Comparison of ENCODE assay signal across 10 mouse cellular contexts in the genomic region with DNA sequence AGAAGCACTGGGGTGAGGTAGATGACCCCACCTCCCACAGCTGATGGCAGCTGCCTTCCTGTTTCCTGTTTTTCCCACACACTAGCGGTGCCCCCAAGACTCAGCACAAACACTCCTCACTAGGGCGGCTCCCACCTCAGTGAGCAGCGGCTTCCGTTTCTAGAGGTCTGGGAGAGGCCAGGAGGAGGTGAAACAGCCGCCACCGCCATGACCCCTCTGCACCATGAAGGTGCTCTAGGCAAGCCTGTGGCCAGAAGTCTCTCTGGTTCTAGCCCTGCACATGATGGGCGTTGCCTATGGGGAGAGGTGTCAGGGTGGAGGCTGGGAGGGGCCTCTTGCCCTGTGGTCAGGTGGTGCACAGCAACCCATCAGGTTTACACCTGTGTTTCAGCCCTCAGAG. TPM values are rescaled to one million over a fixed set of nuclear protein-coding genes. Genes with fewer than 3 reads are reported as not detected.
DNase-seq lines count a peak whose midpoint lies in the region; ATAC-seq and TF ChIP-seq lines count a peak whose summit lies in the region.
"Had no signal": no experiment of that assay in that cellular context is flagged by ENCODE, and none has a peak within 500 bp of the region (broad histone marks: within the 10 kb centered on the region; RNA-seq: fewer than 3 reads in every experiment).

No protein-coding gene starts in this region.

- no peaks in the 10 kb centered on the region for H3K4me1 ChIP-seq in kidney, postnatal 0 days (replicated peaks; ENCODE audit: insufficient read depth, low read length)
- no peaks in the 10 kb centered on the region for H3K4me1 ChIP-seq in forebrain, embryonic 12.5 days
- H3K4me1 ChIP-seq: limb, embryonic 13.5 days had no signal

- no peak overlapping the region for H3K9ac ChIP-seq in kidney, postnatal 0 days (ENCODE audit: low read depth, low read length)
- H3K9ac ChIP-seq in forebrain, embryonic 12.5 days, result no peak overlapping the region
- H3K9ac ChIP-seq: limb, embryonic 13.5 days had no signal

- H3K4me2 ChIP-seq in kidney, postnatal 0 days (ENCODE audit: low read length), result no peak overlapping the region
- no peak overlapping the region for H3K4me2 ChIP-seq in forebrain, embryonic 12.5 days
- H3K4me2 ChIP-seq: limb, embryonic 13.5 days had no signal

- 21% methylated on average over 7 of the region's 7 CpGs for WGBS in kidney, postnatal 0 days
- WGBS in forebrain, embryonic 12.5 days, result 85% methylated on average over 7 of the region's 7 CpGs

- no peaks in the 10 kb centered on the region for H3K9me3 ChIP-seq in kidney, postnatal 0 days (replicated peaks; ENCODE audit: low read length)
- H3K9me3 ChIP-seq in forebrain, embryonic 12.5 days, result no peaks in the 10 kb centered on the region
- H3K9me3 ChIP-seq: limb, embryonic 13.5 days had no signal

- peaks cover 9% of the 10 kb centered on the region; the same call in 1 of the 2 replicates for H3K36me3 ChIP-seq in kidney, postnatal 0 days (ENCODE audit: insufficient read depth, low read length)
- peaks cover 12% of the 10 kb centered on the region for H3K36me3 ChIP-seq in forebrain, embryonic 12.5 days (replicated peaks)

- no peaks in the 10 kb centered on the region for H3K27me3 ChIP-seq in kidney, postnatal 0 days (ENCODE audit: insufficient read depth, low read length)
- H3K27me3 ChIP-seq in forebrain, embryonic 12.5 days, result no peaks in the 10 kb centered on the region
- H3K27me3 ChIP-seq: limb, embryonic 13.5 days had no signal

- peak; percentile 90 for DNase-seq in A20 (ENCODE audit: low read depth, low spot score)
- peak; percentile 19 for DNase-seq in adrenal gland, adult 8-10 months
- peak; percentile 47 for DNase-seq in kidney, postnatal 0 days (ENCODE audit: low spot score)
- peak; percentile 69 for DNase-seq in thymus, postnatal 4 days
- no peak for DNase-seq in left cerebral cortex, adult 8-10 months (ENCODE audit: low spot score in 2 of 2)
- DNase-seq in urinary bladder, adult 2 months (ENCODE audit: low spot score), result no peak

- H3K4me3 ChIP-seq in kidney, postnatal 0 days (replicated peaks; ENCODE audit: low read depth, low read length), result no peak overlapping the region
- H3K4me3 ChIP-seq in forebrain, embryonic 12.5 days (replicated peaks), result no peak overlapping the region
- H3K4me3 ChIP-seq: limb, embryonic 13.5 days had no signal

- peak; percentile 57 for ATAC-seq in kidney, postnatal 0 days (replicated peaks; ENCODE audit: low FRiP score, low read depth)
- peak; percentile 78 for ATAC-seq in megakaryocyte, adult 5-6 weeks (ENCODE audit: poor library complexity, severe bottlenecking)
- ATAC-seq in forebrain, embryonic 12.5 days (ENCODE audit: low FRiP score), result no peak

- TF ChIP-seq CTCF in kidney, postnatal 0 days (IDR thresholded peaks at IDR 0.05; ENCODE audit: low read depth), result no peak

- H3K27ac ChIP-seq in kidney, postnatal 0 days, result no peak overlapping the region
- no peak overlapping the region for H3K27ac ChIP-seq in forebrain, embryonic 12.5 days
- H3K27ac ChIP-seq: limb, embryonic 13.5 days had no signal

RNA-seq across cellular contexts. Expression of a gene that starts 37.9 kb away (rescaled TPM):
- not detected for total RNA-seq in adrenal gland, adult 8-10 months (2022)
- polyA plus RNA-seq in kidney, postnatal 0 days (2015; fragmentation: Nextera tagmentation; extraction: Ambion mirVana), result not detected in 2 replicates
- total RNA-seq in megakaryocyte, adult 5-6 weeks (2015), result not detected in 2 replicates
- not detected in 2 replicates for total RNA-seq in megakaryocyte, adult 5-6 weeks (2017)
- not detected for total RNA-seq in left cerebral cortex, adult 8-10 months (2022)
- 0.04 and 0.07 TPM in 2 replicates for polyA plus RNA-seq in urinary bladder, adult 2 months (2012; rRNA removed)
- polyA plus RNA-seq in forebrain, embryonic 12.5 days (2016; fragmentation: Nextera tagmentation; extraction: Ambion mirVana), result not detected in 2 replicates
- total RNA-seq: adrenal gland, adult 18-20 months had no signal
- polyA plus RNA-seq: limb, embryonic 13.5 days had no signal

Comparison
In these comparisons a context has a peak if more than half of its experiments do, and no peak if none do; other contexts are left out.
1. DNase-seq: peak in A20 (single experiment), adrenal gland, adult 8-10 months (single experiment), kidney, postnatal 0 days (single experiment) and thymus, postnatal 4 days (single experiment); none in left cerebral cortex, adult 8-10 months (0 of 2) and urinary bladder, adult 2 months (single experiment).